Mouse (Mus musculus) brain, embryonic 14.5 days (tissue): ENCODE data around the gene Tmigd1. TPM values are rescaled to one million over a fixed set of nuclear protein-coding genes. Genes with fewer than 3 reads are reported as not detected.
A peak's percentile ranks its signal among the peaks of the same experiment; 100 is the strongest.

Experiments
- DNase-seq: peaks from one replicate; pipeline ENCODE4 v3.0.0-alpha.2; 2011; ENCODE audit warnings: low read depth
- CTCF ChIP-seq: fragments of 200-500 bp; IDR thresholded peaks from 2 replicates; pipeline ENCODE4 v1.5.1; 2012; ENCODE audit warnings: inconsistent platforms, mild to moderate bottlenecking, moderate library complexity, borderline replicate concordance; ENCODE audit not compliant: insufficient read depth, insufficient read length; ENCODE audit errors: extremely low read depth
- POLR2A ChIP-seq: fragments of 200-500 bp; IDR thresholded peaks from 2 replicates; pipeline ENCODE4 v1.6.1; 2012; ENCODE audit warnings: mild to moderate bottlenecking, inconsistent platforms, borderline replicate concordance; ENCODE audit not compliant: poor library complexity, insufficient read depth, insufficient read length, severe bottlenecking; ENCODE audit errors: extremely low read depth
- polyA plus RNA-seq: library from polyadenylated mRNA; depleted of rRNA; stranded (reverse); fragments of >200 nt; gene quantifications from 2 replicates; pipeline ENCODE4 v1.2.3, GENCODE M21; 2012

Tmigd1 gene
- polyA plus RNA-seq, 1 experiment: not detected

GRCm38 (mm10) chr11:76884451-76884850, 17.5 kb upstream of the Tmigd1 start:
- DNase-seq: no peak
- TF ChIP-seq CTCF (no peak), POLR2A (no peak)

- no peak for DNase-seq
- TF ChIP-seq POLR2A (no peak), CTCF (no peak)
These were observed 12.4 kb upstream of the Tmigd1 start for GRCm38 (mm10) chr11:76889339-76890164.

- TF ChIP-seq CTCF (no peak), POLR2A (no peak)
- DNase-seq: no peak
These were observed 10.8 kb upstream of the Tmigd1 start for GRCm38 (mm10) chr11:76891171-76891570.

GRCm38 (mm10) chr11:76891738-76892349, 10.1 kb upstream of the Tmigd1 start:
- TF ChIP-seq POLR2A (no peak), CTCF (no peak)
- DNase-seq: no peak

- TF ChIP-seq CTCF: no peak
- no peak for TF ChIP-seq POLR2A
- DNase-seq: no peak
These were observed 9.0 kb upstream of the Tmigd1 start for GRCm38 (mm10) chr11:76892972-76893371.

GRCm38 (mm10) chr11:76893570-76893969, 8.4 kb upstream of the Tmigd1 start:
- TF ChIP-seq CTCF (no peak), POLR2A (no peak)
- DNase-seq: no peak

- peak; percentile 71 for DNase-seq
- TF ChIP-seq POLR2A (no peak), CTCF (peak; percentile 58; the same call in 1 of the 2 replicates)
These were observed 7.7 kb upstream of the Tmigd1 start for GRCm38 (mm10) chr11:76894240-76894639.

GRCm38 (mm10) chr11:76896360-76896759, 5.6 kb upstream of the Tmigd1 start:
- no peak for DNase-seq
- TF ChIP-seq CTCF: no peak
- no peak for TF ChIP-seq POLR2A

- no peak for TF ChIP-seq POLR2A
- TF ChIP-seq CTCF: no peak
- no peak for DNase-seq
These were observed 4.8 kb upstream of the Tmigd1 start for GRCm38 (mm10) chr11:76897126-76897525.

GRCm38 (mm10) chr11:76897871-76898270, 4.1 kb upstream of the Tmigd1 start:
- DNase-seq: no peak
- no peak for TF ChIP-seq POLR2A

GRCm38 (mm10) chr11:76898751-76899150, 3.2 kb upstream of the Tmigd1 start:
- no peak for DNase-seq
- no peak for TF ChIP-seq CTCF
- no peak for TF ChIP-seq POLR2A
